Mouse (Mus musculus): ENCODE measurements around the gene Fbxw28.
"Not testable (repeated sequence)": the region's sequence is repeated elsewhere in the genome, so short reads cannot be mapped to it uniquely, and the experiment has no call there.

The Fbxw28 gene

DNA sequence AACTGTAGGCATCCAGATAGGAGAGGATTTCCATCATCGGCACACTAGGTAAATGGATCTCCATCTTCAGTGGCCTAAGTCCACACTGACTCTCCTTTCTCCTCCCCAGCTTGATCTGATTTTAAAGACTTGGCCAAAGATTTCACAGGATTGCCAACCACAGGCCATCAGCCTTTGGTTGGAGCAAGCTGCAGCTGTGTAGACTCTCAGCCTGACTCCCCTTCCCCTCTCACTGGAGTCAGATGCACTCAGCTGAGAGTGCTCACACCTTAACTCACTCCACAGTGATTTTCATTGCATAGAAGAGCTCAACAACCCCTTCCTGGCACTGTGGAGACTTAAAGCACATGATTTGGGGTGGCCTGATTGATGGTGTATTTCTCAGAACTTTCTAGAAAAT is at the start of gene Fbxw28:
Gene Fbxw28, minus strand, starts transcription at position 101 of the 400 bp plus-strand sequence.
- DNase-seq = not testable (repeated sequence)

DNA sequence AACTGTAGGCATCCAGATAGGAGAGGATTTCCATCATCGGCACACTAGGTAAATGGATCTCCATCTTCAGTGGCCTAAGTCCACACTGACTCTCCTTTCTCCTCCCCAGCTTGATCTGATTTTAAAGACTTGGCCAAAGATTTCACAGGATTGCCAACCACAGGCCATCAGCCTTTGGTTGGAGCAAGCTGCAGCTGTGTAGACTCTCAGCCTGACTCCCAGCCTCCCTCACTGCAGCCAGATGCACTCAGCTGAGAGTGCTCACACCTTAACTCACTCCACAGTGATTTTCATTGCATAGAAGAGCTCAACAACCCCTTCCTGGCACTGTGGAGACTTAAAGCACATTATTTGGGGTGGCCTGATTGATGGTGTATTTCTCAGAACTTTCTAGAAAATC is 51.9 kb downstream of the Fbxw28 start, which contains the start of gene Fbxw14:
Gene Fbxw14, minus strand, starts transcription at position 101 of the 400 bp plus-strand sequence.
- DNase-seq = not testable (repeated sequence)

Measured in lung, postnatal 14 days (tissue).